Mouse (Mus musculus) 3134 (cell line): Measurements from ENCODE around the gene Iqgap2.

ENCODE experiments used
- DNase-seq: peaks from one replicate; pipeline ENCODE4 v3.0.0-alpha.2; 2011; ENCODE audit warnings: low spot score; ENCODE audit not compliant: insufficient read length; ENCODE audit errors: extremely low read depth

Gene Iqgap2

DNA sequence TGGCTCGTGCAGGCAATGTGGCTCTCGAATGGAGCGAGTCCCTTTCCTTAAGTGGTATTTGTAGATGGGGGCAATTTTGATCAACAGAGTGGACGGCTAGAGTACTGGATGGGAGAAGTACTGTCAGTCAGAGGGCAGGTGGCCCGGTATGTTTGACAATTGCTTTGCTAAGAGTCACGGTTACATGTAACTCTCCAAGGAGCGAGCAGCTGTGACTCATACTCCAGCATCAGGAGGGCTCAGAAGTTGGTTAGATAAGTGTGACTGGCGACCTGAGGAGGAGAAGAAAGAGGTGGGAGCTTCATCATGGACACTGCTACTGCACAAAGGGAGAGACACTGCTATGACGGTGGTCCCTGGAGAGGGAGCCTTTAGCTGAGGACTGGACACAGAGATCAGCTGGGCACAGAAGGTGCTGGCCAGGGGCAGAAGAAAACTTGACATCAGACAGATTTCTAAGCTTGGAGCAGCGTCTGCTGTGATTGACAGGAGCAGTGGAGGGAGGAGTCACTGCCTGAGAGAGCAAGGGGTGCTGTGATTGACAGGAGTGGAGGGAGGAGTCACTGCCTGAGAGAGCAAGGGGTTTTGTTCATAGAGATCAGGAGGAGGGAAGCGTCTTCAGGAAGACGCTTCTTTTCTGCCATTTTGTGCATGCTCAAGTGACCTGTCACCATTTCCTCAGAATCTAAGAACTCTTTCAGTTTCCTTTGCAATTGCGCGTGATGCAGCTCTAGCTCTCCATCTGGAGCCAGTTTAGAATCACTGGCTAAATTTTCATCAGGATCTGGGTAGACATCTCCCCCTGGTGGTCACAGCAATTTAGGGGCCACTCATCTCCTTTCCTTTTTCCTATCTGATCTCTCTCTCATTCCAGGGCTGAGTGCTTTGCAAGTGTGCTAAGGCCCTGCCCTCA, 172.1 kb downstream of the Iqgap2 start:
- DNase-seq: peak; percentile 36

DNA sequence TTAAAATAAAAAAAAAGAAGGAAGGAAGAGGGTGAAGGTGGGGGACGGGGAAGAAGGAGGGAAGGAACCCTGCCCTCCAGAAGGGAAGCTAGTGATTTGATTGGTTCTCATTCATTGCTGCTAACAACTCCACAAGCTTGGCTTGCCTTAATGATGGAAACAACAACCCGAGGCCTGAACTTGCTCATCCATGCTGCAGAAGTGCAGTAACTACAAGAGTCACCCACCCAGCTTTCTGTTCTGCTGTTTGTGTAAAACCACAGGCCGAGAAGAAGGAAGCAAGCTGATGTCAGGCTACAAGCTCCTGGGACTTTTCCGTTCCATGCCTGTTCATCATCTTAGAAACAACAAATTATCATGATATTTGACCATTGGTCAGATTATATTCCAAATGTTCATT, 176.4 kb downstream of the Iqgap2 start:
- no peak for DNase-seq

DNA sequence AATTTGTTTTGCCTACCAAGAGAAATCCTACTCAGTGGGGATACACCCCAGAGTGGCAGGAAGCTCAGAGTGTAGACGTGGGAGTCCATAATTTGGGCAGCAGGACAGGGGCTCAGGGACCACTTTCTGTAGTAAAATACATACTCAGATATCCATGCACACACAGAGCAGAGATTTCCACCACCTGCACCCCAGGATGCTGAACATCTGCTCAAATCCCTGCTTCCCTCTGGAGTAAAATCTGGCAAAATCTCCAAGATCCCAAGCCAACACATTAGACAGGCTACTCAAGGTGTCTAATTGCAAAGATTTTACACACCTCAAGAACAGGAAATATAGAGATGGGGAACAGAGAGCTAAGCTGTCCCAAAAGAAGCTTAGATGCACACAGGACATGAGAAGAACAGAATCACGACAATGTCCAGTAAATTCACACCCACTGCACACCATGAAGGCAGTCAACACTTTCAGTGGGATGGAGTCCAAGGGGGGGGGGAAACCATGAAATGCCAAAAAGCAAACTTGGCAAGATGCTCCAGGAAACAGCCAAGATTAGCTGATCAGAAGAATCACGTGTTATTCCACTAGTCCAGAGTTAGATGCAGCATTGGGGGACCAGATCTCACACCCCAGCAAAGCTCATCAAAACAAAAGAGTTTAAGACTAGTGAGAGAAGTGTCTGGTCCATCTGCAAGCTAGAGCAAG, 177.3 kb downstream of the Iqgap2 start:
- no peak for DNase-seq

DNA sequence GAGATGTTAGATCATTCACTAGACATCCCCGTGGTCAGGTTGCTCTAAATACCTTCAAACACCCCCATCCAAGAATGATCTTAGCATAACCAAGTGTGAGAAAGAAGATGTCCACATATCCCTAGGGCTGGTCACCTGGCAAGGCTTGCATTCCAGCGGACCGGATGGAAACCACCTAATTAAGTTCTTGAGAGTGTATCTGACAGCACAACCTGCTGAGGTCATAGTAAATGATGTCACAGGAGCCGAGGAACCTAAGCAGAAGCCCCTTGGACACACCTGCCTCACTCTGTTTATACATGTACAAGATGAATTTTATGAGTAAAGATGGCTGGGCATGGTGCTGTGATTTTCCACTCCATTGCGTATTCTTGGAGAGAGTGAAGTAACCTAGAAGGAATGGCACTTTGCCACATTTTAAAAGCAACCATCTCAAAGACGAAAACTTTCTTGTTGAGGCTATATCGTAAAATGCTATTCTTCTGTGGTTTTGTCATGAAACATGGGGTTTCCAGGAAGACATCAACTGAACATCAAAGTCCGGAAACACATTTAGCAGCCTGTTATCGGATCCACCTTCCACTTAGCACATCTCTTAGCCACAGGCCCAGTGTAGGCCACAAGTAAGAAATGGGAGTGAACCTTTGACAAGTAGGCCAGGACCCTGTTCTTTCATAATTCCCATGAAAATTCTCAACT, 179.0 kb downstream of the Iqgap2 start:
- no peak for DNase-seq

DNA sequence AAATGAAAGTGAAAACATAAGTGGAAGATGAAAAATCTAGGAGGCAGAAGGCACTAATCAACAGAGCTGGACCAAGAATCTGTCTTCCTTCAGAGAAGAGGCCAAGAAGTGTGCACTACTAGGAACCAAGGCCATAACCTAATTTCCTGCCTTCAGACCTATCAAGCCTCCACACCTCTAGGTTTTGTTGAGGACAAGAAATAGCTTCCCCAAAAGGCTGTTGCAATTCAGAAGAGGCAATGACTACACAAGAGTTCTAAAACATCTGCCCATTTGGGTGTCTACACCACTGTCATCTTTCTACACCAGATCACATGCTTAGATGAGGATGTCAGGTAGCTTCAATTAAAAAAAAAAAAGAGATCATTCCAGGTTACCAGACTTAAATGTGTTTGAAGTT, 179.7 kb downstream of the Iqgap2 start:
- no peak for DNase-seq

DNA sequence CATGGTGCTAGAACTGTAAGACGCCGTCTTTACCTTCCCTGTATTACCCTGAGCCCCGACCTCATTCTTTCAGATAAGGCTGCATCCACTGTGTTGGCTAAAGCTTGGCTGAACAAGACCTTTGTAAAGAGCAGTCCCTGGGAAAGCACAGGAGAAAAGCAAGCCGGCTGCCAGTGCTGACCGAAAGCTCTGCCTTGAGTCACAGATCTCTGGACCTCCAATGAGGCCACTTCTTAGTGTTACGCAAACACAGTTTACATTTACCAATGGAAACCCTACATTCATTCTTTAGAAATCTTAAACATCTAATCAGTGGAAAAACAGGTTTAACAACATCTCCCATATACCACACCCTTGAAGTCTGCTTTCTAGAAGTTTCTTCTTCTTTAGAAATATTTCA, 186.1 kb downstream of the Iqgap2 start:
- no peak for DNase-seq

DNA sequence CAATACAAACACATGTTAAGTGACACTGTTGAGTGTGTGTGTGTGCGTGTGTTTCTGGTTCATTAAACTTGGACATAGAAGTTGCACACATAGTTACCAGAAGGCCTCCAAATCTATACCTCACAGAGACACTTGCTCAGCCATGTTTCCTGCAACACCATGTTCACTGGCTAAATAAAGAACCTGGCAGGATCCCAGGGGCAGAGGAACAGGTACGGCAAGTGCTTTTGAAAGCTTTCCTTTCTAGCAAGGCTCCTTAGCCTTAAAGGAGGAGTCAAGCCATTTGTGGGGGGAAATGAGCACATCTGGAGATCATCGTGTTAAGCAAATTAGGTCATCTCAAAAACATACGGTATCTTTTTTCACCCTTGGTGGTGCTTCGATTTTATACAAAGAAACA, 188.3 kb downstream of the Iqgap2 start:
- DNase-seq: no peak

DNA sequence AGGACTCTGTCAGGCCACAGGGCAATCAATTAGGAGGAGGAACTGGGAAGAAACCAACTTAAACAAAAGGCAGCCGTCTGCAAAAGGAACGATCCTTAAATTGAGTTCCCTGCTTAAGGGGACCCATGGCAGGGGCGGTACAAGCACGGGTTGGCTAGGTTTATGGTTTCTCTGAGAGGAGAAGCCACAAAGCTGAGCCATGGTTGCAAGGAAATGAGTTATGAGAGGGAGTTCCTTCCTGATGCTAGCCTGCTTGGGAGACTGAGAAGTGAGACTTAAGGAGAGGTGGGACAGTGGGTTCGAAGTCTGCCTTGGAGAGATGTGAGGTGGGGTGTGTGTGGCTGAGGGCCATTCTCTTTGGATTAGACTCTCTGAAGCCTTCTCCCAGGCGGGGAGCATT, 193.8 kb downstream of the Iqgap2 start:
- no peak for DNase-seq

DNA sequence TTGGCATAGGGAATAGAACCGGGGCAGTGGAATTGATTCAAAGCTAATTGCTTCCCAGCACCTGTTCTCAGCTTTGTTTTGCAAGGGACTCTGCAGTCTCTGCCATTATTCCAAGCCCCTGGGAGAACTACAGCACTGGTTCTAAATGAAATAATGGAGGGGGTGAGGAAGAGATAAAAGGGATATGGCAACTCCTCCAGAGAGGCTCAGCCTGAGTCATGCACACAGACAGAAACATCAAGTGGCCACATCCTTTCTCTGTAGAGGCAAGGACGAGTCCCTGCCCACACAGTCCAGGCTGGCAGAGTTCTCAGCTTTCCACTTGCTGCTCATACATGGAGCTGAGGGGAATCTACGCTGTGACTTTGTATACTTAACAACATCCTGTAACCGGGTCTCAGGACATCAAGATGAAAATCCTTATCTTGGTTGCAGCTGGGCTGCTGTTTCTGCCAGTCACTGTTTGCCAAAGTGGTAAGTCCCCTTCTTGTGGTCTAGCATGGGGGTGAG, 195.0 kb downstream of the Iqgap2 start, which contains the start of gene F2rl2:
F2rl2 (plus strand) TSS at position 200 of the 510 bp plus-strand sequence.
- no peak for DNase-seq

DNA sequence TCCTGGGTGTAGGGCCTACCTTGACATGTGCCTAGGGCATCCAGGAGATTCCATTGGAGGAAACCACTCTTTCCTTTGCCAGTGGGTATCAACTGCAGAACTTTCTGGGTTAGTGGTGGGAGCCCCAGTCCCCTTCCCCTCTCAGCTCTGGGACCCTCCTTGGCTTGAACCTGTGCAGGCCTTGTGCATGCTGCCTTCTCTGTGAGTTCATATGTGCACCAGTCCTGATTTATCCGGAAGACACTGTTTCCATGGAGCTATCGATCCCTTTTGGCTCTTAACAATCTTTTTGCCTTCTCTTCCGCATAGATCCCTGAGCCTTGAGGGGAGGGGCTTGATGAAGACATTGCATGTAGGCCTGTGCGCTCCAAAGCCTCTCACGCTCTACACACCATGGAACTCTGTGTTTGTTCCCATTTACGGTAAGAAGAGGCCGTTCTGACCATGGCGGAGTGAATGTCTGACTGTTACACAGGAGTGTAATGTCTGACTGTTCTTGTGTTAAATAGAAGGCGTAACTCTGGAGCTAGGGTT, 195.5 kb downstream of the Iqgap2 start:
- DNase-seq: no peak

DNA sequence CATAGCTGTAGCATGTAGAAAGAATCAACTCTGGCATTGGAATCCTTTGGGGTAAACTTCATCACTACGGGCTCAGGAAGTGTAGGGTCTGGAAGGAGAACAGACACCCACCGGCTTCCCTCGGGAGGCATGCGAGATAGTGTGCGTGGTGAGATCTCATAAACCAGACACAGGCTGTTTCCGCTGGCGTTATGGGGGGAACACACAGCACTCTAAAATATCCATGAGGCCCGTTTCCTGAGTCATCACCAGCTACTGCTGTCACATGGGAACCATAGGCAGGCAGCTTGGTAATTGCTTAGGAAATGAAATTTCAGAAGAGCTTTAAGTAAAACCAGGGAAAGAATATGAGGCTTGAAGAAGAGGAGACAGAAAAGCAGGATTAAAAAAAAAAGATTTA, 199.5 kb downstream of the Iqgap2 start:
- DNase-seq: no peak

DNA sequence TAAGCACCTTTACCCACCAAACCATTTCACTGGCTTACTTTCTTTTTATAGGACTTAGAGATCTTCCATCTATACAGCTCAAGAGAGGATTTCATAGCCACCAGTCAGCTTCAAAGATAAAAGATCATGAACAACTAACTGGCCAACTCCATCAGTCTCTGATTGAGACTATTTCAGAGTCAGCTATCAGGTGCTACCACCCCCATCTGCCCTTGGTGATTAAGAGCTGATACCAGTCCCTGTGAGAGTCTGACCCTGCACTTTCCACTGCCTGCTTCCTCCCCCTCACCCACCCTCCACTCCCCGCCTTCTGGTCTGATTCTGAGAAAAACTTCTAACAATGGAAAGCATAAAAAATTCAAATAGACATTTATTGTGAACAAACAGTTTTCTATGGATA, 203.1 kb downstream of the Iqgap2 start:
- DNase-seq: no peak

DNA sequence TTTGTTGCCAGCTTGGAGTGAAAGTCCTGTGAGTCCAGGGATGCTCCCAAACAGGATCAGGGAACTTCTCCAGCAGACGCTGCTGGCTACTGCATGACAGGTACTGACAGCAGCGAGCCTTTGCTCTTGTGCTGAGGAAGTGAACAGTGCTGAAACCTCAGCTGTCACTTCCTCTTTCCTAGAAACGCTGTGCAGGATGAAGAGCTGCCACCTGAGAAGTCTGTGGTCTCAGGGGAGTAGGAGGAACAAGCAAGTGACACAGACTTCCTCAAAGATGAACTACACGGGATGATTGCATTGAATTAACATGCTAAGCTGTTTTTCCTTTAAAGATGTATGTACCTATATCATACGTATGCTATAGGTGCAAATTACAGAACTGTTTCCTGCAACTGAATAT, 206.0 kb downstream of the Iqgap2 start:
- DNase-seq: no peak

DNA sequence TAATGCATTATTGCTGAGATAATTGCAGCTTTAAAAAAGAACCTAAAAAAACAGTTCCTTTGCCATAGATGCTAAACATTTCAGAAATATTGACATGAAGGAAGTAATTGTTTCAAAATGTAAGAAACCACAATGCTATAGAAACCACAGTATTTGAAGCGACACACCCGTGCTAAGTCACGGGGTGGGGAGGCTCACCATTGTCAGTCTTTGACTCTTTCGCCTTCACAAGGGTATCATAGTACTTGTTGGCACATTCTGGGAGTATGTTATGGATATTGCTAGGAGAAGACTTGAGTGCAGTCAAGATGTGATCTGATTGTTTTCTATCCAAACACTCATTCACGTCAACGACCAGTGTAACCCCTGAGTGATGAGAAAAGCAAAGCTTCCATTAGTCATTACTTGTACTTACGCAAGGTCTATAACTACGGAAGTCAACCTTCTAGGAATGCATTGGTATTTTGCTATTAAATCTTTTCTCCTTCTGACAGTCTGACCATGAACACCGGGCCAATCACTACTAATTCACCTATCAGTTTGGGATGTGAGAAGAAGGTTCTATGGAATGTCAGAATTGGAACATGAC, 207.0 kb downstream of the Iqgap2 start:
- no peak for DNase-seq

DNA sequence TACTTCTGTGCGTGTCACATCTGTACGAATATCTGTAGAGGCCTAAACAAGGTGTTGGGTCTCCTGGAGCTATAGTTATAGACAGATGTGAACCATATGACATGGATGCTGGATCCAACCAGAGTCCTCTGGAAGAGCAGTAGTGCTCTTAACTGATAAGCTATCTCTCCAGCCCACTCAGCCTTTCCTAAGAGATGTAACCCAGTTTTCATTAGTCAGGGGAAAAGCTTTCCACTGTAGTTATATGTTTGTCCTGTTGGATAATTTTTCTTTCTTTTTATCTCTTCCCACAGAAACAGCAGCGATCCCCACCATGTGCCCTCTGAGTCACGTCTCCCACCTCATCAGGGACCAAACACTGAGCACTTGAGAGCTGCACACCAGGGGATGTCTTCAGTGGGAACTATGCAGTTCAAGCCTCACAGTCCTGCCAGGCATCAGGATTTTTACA, 212.2 kb downstream of the Iqgap2 start:
- no peak for DNase-seq

DNA sequence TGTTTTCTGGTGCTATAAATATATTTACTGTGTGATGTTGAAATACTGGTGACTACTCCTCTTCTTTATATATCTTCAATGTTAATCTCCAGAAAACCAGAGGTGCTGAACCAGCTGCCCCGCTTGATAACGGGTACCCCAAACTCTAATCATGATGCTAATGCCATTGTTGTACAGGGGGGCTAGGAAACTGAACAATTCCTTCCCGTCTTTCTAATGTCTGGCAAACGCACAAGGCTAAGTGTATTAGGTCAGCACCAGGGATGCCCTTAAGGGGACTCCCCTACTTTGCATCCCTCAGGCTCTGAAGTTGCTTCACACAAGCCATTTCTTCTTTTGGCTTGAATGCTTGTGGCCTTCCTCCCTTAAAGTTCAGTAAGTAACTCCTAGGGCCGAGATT, 212.6 kb downstream of the Iqgap2 start:
- no peak for DNase-seq

DNA sequence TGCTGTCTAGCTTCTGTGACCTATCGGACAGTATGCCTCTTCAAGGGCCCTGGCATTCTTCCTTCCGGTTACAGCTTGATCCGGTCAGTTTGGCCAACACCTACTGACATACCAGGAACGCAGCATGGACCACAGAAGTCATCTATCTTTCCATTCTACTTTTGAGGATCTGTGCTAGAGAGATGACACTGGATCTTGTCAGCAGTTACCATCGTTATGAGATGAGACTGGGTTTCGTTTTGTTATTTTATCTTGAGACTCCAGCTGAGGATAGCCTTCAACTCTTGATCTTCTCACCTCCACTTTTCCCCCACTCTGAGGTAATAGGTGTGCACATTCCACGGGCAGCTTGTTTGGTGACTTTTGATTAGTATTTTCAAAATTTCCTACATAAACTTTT, 219.3 kb downstream of the Iqgap2 start:
- no peak for DNase-seq

DNA sequence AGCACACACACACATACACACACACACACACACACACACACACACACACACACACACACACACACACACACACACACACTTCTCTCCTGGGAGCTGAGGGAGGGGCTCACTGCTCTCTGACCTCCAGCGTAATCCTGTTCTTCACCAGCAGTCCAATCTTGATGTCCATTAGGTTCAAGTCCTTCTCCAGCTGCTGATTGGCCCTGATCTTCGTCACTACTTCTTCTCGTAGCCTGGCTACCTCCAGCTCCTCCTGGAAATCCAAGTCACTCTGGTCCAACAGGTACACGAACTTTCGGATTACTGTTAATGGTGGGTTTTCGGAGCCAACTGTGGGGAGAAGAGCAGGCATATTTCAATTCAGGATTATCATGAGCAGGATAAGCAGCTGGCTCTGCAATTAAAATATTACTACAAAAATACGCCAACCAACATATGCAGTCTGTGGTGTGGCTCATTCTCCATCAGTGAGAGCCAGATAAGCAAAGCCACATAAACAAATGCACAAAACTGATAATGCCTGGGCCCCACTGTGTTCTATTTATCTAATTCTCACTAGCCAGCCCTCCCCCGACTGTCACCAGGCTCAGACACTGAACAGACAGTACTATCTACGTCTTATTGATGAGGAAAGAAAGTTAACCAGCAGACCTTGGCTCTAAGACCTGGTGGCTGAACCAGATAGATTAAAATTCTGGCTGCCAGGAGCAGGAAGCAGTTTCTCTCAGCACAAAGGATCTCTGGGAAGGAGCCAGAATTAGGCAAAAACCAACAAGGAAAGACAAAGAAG, 220.4 kb downstream of the Iqgap2 start:
- no peak for DNase-seq

DNA sequence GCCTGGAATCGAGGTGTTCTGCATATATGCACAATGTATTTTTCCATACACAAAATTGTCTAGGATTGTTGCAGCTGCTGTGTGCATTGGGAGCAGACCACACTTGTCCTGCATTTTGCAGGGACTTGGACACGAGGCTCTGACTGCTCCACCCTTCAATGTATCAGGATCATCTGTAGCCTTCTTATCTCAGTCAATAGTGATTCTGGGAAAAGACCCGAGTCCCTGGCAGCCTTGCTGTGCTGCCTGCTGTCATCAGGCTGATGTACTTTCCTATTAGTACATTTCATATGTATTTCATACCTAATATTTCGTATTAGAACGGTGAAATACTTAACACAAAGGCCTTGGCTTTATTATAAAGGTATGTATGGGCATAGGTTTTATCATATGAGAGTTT, 221.2 kb downstream of the Iqgap2 start:
- no peak for DNase-seq

DNA sequence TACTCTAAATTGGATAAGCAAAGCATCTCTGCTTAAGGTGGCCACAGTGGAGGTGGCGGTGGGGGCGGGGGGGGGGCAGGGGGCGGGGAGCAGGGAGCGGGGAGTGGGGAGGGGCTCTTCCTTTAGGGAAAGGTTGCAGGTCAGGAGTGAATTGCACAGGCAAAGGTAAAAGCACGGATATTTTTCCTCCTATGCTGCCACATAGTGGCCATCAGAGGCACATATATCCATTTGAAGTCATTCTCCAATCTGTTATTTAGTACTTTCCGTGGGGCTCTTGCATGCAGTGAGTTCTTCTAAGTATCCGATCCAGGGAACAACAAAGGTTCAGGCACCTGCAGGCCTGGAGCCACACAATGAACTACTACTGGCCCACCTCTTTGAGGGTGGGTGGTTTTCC, 224.5 kb downstream of the Iqgap2 start:
- peak; percentile 20 for DNase-seq
